Mouse (Mus musculus) megakaryocyte, embryonic 14.5 days (primary cell): ENCODE measurements at regions not wholly inside any gene's neighbourhood (a gene's known extent, or its start where the extent isn't known, plus 50 kb on each side); places are given as distances from the start of the nearest gene placed in this dataset.

Experiments
- FLI1 ChIP-seq: IDR thresholded peaks from 2 replicates; pipeline ENCODE4 v1.6.1; 2012; ENCODE audit warnings: low read length, inconsistent platforms, mixed read lengths
- GATA1 ChIP-seq: IDR thresholded peaks from 3 replicates; pipeline ENCODE4 v1.6.1; 2012; ENCODE audit warnings: mixed read lengths, low read length, inconsistent platforms, borderline replicate concordance

DNA sequence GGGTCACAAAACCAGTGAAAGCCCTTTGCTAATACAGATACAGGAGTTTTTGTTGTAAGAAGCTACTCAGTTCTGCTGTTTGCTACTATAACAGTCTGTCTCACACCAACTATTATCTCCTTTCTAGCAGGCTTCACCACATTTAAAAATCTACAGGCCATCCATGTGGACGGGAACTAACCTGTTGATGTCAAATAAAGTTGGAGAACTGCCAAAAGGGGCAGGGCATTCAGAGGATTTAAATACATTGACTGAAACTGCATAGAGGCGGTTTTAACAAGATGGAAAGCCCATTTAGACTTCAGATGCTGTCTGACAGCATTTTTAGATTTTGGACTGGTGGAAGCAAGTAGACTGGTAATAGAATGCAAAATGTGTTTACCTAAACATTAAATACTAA, 266.0 kb downstream of the Usp25 start:
- TF ChIP-seq FLI1, result no peak
- TF ChIP-seq GATA1, result no peak
